Mouse (Mus musculus) spleen, adult 2 months (tissue): ENCODE measurements around the gene Gatad2b.
"Not testable (repeated sequence)": the region's sequence is repeated elsewhere in the genome, so short reads cannot be mapped to it uniquely, and the experiment has no call there.

Source experiments
- CTCF ChIP-seq: fragments of 200-500 bp; IDR thresholded peaks from 2 replicates; pipeline ENCODE4 v1.5.1; 2011; ENCODE audit warnings: mild to moderate bottlenecking, inconsistent platforms; ENCODE audit not compliant: insufficient read depth, insufficient read length, insufficient replicate concordance; ENCODE audit errors: extremely low read depth
- POLR2A ChIP-seq: fragments of 200-500 bp; IDR thresholded peaks from 2 replicates; pipeline ENCODE4 v1.6.1; 2011; ENCODE audit warnings: low read depth, low read length, inconsistent platforms

GRCm38 (mm10) chr3:90289403-90289802, 3.6 kb upstream of the Gatad2b start:
- TF ChIP-seq CTCF, POLR2A: not testable (repeated sequence)
